Mouse (Mus musculus) cerebellum, adult 9-11 months (tissue): ENCODE measurements at regions not wholly inside any gene's neighbourhood (a gene's known extent, or its start where the extent isn't known, plus 50 kb on each side); places are given as distances from the start of the nearest gene placed in this dataset.
"Not testable (repeated sequence)": the region's sequence is repeated elsewhere in the genome, so short reads cannot be mapped to it uniquely, and the experiment has no call there.

Source experiments
- DNase-seq: peaks from one replicate; pipeline ENCODE4 v3.0.0; 2022

DNA sequence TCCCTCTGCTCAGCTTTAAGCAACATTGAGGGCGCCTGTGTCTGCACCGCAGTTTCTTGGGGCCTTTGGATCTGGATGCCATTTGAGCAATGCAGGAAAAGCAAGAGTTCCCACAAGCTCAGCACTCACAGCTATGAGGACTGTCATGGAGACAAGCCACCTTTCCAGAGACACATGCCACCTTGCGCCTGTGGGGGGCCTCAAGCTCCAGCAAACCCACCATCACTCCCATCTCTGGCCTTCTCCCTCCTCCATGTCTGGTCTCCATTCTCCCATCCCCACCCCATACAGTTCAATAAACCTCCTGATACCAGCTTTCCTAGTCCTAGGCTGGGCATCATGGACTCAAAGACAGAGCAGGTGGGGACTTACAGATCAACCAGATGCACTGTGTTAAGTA is 97.8 kb downstream of the Wdr11 start:
- no peak for DNase-seq

DNA sequence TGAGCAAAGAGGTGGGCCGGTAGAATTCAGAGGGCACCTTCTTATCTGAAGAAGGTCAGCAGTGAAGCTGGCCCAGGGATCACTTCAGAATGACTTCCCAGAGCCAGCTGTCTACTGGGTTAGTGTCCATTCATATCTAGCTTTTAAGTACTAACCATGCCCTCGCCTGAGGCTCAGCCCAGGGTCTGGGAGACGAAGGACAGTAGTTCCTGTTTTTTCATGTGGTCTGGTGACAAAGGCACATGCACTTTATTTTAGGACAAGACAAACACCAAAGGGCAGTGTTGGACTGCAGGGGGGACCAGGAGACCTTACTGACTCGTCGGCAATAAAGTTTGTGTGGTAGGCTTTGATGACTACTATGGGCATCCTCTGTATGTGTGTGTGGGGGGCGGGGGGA is 99.2 kb downstream of the Wdr11 start:
- DNase-seq, result no peak

DNA sequence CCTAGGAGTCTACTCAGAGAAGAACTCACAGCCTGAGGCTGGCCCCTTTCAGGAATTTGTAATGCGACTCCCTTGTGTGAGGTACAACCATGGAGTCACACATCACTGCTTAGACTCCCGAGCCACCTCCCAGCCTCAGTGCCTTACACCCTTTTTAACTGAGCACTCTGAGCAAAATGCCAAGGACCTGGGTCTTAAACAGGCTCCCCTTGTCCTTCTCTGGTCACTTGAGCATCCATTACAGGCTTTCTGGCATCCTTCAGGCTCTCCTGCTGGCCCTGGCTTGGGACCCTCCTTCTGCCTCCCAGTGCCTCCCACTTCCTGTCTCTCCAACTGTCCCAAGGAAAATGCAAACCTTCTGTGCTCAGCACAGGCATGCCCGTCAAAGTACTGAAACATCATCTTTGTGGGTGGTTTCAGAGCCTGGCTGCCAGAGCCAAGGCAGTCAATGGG is 100.0 kb downstream of the Wdr11 start:
- peak; percentile 30 for DNase-seq

DNA sequence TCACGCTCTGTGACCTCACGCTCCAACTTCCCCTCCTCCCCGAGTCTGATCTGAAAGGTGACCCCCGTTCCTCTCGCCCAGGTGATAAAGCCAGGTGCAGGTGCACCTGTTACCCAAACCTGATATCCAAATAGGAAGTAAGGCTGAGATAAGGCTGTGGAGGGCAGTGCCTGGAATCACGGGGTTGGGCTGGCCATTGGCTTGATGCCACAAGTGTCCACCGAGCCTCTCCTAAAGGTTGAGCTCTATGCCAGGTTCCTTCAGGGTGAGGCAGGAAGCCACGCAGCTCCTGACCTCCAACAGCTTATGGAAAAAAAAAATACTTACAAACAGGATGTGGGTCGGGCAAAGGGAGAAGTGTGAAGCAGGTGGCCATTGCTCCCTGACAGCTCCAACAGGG is 102.0 kb downstream of the Wdr11 start:
- DNase-seq, result no peak

DNA sequence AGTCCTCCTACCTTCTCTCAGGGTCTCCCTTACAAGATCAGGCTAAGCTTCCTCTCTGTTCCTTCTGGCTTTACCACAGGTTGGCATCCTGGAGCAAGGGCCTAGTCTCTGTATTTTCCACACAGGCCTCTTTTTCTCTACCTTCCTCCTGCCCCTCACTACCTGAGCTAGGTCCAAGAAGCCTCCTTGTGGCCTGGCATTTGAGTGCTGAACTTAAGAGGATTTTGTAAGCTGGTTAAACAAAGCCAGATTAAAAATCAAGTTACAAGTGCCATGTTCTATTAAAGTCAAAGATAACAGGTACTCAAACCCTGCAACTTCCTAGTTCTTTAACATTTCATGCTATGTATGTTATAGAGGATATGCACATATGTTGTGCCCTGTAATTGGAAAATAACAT is 102.5 kb downstream of the Wdr11 start:
- no peak for DNase-seq

DNA sequence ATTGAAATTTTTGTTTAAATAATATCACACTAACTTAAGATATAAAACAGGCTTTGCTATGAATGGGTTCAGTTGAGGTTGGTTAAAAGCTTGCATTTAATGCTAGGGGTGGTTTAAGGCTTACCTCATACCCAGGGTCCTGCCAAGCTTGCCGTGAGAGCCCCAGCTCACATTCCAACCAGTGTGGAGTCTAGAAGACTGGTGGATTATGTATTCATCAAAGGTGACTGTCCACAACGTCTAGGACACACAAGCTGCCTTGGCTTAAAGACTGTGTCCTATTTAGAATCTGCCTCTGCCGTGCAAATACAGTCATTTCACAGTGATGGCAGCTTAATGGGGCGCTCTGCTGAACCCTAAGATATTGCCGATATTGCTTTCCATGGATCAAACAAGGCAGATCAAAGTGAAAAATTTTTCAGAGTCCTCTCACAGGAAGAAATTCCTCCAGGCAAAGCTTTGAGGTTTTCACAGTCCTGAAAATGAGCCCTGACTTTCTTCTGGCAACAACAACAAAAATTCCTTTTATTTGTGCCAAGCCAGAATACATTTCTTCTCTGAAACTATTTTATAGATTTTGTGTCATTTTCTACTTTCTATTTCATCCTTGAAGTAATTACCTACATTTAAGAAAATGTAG is 108.4 kb downstream of the Wdr11 start:
- no peak for DNase-seq

DNA sequence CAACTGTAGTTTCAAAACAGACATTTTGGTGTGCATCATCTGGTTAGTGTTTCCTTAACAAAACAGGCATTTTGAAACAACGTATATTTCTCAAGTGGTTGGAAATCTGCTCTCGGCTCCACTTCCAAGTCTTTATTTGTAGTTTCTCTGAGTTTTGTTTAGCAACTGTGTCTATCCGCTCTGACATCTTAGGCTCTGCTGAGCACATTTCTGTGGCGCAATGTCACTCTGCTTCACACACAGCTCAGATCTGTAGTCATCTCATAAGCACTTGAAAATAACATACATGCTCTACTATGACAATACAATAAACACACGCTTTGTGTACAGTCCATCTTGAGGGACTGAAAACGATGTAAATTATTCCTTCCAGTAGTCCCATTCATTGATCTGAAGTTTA is 135.9 kb downstream of the Wdr11 start:
- DNase-seq, result no peak

DNA sequence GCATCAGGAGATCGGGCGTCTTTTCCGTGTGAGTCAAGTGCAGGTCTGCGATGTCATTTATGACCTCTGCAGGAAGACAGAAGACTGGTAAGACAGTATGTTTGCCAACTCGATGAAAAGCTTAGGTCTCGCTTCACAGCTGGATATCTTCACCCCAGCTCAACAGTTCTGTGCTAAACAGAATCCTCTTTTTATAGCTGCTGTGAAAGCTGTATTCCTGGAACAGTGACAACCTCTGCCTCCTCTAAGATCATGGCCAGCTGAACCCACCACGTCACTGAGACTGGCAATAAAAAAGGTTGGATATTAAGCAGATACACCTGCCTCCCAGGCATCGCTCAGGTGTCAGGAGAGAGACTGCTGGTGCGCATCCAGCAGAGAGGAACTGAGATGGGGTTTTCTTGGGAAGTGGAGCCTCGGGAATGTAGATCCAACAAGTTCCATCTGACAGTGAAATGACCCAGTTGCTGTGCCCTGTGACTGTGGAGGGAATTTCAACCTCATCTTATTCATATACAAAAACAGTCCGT is 138.1 kb downstream of the Wdr11 start:
- no peak for DNase-seq

DNA sequence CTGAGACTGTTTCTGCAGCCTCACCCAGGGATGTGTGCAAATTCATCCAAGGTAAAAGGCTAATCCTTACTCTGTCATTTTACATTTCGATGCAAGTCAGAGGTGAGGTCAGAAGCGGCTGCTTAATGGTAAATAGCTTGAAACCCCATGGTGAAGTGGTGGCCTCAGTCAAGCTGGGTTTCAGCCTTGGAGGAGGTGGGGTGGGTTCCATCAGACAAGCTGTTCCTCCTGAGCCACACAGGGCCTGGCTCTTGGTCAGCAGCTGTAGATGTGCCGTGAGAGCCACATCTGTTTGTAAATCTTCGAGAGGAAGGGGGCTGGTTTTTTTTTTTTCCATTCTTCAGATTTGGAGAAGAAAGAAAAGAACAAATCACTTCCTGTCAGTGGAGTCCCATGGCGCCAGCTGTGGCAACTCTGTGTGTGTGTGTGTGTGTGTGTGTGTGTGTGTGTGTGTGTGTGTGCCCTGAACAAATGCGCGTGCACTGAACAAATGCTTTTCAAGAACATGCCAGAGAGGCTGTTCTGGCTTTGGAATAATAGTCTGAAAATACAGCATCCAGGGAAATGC is 139.2 kb downstream of the Wdr11 start:
- no peak for DNase-seq

DNA sequence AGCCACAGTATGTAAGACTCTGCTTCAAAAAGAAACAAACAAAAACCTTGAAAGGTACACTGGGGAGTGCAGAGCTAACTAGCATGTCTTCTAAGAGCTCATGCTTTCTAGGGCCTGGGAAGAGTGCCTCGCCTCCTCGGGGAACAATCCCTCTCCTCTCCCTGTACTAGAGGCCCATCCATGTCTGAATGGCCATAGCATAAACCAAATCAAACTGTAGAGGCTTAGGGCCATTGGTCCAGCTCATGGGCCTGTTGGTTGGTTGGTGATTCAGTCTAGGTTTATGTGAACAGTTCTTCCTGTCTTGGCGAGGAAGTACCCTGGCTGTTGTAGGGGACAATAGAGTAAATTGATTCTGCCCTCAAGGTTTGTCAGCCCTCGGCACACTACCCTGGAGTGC is 151.0 kb downstream of the Wdr11 start:
- DNase-seq, result no peak

DNA sequence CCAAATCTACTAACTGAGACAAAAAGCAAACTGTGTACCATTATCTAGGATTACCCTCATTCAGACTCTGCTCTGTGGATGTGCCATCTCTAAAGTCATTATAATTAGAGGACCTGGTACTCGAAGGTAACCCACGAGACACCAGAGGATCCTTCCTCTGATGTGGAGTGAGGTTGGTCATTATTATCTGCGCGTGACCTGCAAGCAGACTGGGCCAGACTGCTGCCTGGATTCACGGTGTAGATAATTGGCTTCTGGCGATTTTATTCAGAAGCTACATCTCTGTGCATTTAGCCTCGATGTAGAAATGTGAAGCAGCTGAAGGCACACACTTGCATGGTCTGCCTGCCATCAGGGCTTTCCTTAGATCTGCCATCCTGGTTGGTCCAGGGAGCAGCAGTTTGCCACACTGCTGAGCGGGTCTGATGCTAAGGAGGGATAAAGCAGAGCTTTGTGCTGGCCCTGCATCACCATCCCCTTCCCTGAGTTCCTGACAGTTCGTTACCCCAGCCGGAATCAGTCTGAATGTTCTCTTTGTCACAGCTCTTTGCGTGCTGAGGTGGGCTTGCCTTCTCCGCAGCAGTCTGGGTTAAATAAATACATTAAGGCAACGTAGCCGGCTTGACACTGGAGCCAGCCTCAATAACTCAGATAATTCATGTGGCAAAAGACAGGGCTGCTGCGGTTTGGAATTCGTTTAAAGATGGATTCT is 152.4 kb downstream of the Wdr11 start:
- no peak for DNase-seq

DNA sequence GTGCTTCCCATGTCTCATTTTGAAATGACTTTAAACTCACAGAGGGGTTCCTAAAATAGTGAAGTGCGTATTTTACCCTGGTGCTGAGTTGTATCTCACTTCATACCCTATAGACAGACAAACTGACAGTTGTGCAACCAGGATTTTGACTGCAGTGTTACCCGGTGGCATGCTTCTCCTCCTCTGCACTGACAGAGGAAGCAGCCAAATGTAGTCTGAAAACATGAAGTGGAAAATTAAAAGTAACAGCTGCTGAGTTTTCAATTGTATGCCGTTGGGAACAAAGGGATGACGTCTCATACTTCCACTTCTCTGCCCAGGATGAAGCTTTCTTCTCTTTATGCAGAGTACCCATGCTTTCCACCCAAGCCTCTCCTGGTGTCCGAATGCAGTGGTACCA is 155.0 kb downstream of the Wdr11 start:
- no peak for DNase-seq

DNA sequence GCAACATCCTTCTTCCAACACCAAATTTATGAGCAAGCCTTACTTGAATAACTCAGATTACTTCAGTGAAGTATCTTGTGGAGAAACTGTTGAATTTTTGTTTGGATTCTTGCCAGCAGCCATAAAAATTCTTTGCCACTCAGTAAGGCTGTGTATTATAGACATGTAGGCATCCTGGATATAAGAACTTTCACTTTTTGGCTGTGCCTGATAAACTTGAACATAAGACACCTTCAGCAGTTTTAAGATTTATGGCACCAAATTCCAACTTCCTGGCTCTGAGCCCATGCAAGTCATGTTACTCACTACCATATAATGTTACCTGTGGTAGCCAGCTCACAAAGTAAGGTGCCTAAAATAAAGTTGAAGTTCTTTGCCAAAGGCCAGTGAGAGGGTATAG is 159.3 kb downstream of the Wdr11 start:
- no peak for DNase-seq

DNA sequence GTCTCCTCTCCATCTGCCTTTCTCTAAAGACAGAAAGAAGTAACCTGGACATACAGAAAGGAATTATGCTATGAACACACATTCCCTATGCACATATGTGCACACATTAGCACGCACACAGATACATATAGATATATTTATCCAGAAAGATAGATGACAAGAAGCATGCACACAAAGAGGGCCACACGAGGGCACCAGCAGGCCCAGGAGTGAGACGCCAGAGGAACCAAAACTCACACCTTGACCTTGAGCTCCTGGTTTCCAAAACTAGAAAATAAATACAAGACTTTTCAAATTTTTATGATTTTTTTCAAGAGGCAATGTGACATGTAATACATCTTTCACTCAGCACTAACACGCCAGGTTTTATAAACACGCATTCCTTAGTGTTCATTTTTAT is 163.1 kb downstream of the Wdr11 start:
- no peak for DNase-seq

DNA sequence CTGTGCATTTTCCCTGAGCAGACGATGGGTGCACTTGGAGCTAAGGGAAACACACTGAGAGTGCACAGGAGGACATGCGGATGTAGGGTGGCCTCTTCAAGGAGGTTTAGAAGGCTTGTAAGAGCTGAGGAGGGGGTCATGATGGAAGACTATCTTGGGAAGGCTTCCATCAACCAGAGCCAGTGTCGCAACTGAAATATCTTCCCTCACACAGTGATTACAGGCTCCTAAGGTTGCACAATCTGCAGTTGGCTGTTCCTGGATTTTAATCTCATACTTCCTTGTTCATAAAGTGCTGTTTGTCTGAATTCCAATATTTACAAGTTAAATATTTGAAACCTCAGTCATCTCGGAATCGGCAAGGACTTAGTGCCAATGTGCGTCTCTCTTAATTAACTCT is 164.5 kb downstream of the Wdr11 start:
- DNase-seq, result no peak

DNA sequence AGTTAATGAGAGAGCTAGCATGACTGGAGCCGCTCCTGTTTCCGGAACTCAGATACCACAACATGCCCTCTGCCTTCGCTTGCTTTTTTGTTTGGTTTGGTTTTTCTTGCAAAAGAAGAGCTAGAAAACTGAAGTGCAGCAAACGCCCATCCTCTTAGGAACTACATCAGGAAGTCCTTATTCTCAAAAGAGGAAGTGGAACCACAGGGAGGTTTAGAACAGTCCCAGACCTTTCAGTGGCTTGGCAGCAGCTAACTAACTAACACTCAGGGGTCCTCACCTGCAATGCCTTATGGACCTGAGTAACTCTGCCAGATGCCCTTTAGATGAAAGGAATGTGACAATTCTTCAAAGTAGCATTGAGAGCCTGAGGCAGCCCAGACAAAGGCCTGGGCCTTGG is 168.2 kb downstream of the Wdr11 start:
- no peak for DNase-seq

DNA sequence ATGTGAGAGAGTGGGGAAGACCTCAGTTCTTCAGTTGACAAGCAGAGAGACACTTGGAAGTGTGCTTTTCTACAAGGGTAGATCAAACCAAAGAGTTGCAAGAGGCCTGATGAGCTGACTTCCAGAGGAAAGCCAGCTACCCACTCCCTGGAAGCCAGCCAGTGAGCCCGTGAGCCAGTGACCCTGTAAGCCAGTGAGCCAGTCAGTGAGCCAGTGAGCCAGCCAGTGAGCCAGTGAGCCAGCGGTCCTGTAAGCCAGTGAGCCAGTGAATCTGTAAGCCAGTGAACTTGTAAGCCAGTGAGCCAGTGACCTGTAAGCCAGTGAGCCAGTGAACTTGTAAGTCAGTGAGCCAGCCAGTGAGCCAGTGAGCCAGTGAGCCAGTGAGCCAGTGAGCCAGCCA is 168.7 kb downstream of the Wdr11 start:
- no peak for DNase-seq

DNA sequence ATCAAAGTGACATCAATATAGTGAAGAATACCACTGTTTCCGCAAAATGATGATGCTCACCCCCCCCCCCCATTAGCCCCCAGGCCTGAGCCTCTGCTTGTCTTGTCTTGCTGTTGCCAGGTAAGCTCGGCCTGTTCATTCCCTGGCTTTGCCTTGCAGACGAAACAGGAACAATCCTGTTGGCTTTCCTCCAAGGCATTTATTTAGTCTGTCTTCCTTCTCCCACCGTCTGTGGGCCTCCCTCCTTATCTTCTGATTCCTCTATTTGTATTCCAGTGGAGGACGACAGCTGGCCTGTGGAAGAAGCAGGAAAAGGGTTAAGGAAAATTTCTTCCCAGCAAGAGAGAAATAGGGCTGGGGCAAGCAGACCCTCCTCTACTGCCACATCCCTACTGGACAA is 172.1 kb downstream of the Wdr11 start:
- DNase-seq, result no peak

DNA sequence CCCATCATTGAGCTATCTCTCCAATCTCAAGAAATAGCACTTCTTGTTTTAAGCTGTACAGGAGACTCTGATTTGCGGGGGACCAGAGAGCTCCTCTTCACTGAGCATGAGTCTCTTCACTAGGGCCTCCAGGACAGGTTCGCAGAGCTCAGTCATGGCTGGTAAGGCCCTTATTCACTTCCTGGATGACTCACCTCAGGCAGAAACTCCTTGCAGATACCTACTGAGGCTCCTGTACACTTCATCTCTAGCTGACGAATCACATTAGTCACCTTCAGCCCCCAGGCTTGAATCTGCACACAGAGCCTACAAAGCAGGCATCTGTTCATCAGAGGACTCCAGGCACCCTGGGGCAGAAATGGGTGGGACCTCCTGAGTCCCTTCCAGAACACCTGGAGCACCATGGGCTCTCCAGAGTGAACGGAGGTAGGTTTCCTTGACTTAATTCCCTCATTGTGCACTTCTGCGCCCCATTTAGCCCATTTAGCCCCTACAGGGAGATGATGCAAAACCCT is 172.8 kb downstream of the Wdr11 start:
- DNase-seq, result no peak

DNA sequence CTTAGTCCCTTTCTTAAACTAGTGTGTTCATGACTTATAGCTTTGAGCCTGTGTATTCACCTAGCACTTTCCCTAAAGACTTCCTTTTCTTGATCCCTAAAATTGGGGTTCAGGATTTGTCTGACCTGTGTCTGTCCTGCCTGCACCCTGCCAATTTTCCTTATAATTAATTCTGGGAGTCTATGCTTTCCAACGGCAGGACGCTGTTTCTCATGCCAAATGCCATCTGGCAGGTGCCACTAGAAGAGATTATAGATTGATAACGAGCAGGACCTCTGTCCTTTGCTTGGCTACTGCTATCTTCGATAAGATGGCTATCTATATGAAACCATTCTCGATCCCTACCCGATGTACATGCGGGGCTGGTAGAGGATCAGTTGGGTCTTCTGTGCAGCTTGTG is 174.0 kb downstream of the Wdr11 start:
- no peak for DNase-seq

DNA sequence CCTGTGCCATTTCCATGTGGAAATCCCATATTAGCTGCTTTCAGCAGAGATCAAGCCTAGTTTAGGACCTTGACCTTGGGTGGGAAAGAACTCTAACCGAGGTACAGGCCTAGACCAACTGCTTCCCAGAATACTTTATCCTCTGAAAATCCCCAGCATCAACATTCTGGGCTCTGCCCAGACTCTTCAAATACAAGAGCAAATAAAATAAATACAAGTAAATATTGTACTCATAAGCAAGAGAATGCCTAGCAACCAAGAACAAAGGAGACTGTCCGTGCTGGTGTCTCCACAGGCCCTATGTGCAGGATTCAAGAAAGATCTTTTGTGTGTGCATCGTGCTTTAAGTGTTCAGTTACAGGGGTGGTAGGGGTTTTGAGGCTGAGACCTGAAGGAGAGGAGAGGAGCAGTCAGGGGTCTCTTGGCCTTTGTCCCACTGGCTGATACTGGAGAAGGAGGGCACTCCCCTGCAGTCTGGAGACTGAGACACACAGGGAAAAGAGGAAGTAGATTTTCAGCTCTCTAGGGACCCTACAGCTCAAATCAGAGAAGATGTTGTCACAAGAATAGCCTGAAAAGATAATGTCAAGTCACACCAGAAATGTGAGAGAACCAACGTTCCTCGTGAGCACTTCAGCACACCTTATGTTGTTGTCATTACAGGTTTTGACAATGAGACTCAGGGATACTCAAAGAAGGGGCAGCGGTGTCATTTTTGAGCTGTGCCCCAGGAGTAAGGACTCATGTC is 174.6 kb downstream of the Wdr11 start:
- DNase-seq, result no peak

DNA sequence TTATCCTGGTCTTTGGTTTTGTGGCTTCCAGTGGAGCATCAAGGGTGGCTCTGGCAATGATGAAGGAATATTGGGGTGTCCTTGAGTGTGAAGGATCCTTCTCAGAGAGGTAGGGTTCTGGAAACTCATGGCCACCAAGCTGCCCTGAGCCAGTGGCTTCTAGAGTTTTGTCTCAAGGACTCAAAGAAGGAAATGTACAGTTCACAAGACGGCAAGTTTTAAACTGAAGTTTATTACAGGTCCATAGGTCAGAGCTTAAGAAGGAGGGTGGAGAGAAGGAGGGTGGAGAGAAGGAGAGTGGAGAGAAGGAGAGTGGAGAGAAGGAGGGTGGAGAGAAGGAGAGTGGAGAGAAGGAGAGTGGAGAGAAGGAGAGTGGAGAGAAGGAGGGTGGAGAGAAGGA is 178.0 kb downstream of the Wdr11 start:
- not testable (repeated sequence) for DNase-seq

DNA sequence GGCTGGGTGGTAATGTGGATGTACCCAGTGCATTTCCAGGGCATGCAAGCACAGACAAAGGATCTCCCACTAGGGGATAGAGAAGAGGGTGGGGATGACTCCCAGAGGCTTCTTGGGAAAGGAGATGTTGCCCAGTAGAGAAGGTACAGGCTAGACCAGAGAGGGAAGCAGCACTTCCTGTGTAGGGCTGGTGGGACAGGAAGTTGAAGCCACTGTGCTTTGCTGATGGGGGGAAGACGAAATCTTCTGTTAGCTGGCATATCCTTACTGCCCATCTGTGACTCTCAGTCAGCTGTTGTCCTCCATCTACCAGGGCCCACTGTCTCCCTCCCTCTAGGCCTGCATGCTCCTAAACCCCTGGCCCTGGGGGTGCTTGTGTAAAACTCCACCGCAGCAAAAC is 180.2 kb downstream of the Wdr11 start:
- no peak for DNase-seq
